In the genomic region with DNA sequence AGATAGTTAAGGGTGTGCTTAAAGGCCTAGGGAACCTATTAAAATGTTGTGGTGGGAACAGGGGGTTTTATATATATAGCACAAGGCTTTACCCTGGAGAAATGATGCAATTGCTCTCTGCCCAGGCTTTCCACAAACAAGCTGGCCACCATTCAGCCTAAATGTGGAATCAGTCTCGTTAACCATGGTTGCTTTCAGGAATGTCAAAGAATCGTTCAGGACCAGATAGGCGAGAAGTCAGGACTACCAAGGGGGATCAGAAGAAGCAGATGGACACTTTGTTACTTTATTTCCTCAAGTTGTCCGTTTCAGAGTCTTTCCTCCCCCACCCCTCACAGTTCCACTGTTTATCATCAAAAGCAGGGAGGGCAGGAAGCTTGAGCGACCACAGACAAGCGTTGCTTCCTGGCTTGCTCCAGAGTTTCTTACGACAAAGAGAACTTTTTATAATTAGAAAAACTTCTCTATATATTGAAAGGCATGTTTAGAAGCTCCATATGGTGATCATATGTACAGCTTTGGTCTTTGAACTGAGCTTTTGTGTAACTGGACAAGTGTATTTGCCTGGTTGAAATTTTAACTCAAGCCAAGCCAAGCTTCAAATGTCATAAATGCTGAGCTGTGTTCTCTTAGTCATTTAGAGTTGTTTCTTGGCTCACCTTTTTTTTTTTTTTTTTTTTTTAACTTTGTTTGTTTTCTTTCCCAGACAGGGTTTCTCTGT, we compare ENCODE assay signal across 9 mouse cellular contexts. TPM values are rescaled to one million over a fixed set of nuclear protein-coding genes. Genes with fewer than 3 reads are reported as not detected.
DNase-seq lines count a peak whose midpoint lies in the region; ATAC-seq and TF ChIP-seq lines count a peak whose summit lies in the region.
"Had no signal": no experiment of that assay in that cellular context is flagged by ENCODE, and none has a peak within 500 bp of the region (broad histone marks: within the 10 kb centered on the region; RNA-seq: fewer than 3 reads in every experiment).

No protein-coding gene starts in this region.

- no peaks in the 10 kb centered on the region for H3K27me3 ChIP-seq in kidney, embryonic 15.5 days
- H3K27me3 ChIP-seq in MEL (ENCODE audit: control insufficient read depth in 1 of 2, insufficient read depth in 2 of 2, low read length in 2 of 2), result no peaks in the 10 kb centered on the region
- no peaks in the 10 kb centered on the region for H3K27me3 ChIP-seq in liver, embryonic 14.5 days (ENCODE audit: control insufficient read depth, insufficient read depth, low read length)
- H3K27me3 ChIP-seq: midbrain, embryonic 13.5 days had no signal

- TF ChIP-seq RAD21 in MEL (IDR thresholded peaks at IDR 0.05; ENCODE audit: low read depth, low read length), result no peak

- peak overlapping the region; percentile 60 for H3K4me3 ChIP-seq in kidney, embryonic 15.5 days (replicated peaks)
- peak overlapping the region; percentile 30 to 31 for H3K4me3 ChIP-seq in MEL (ENCODE audit: control insufficient read depth in 1 of 2, insufficient read depth in 1 of 2, low read depth in 2 of 2, low read length in 2 of 2)
- no peak overlapping the region for H3K4me3 ChIP-seq in brown adipose tissue, adult 24 weeks (ENCODE audit: insufficient read depth, low read depth, low read length)
- no peak overlapping the region for H3K4me3 ChIP-seq in liver, embryonic 14.5 days (ENCODE audit: insufficient read depth in 1 of 2, low read depth in 2 of 2, low read length in 2 of 2)
- H3K4me3 ChIP-seq: midbrain, embryonic 13.5 days had no signal

- no peak overlapping the region for H3K9ac ChIP-seq in kidney, embryonic 15.5 days
- H3K9ac ChIP-seq in MEL (ENCODE audit: control insufficient read depth, low read depth, low read length, poor library complexity, severe bottlenecking), result peak overlapping the region; percentile 71
- no peak overlapping the region for H3K9ac ChIP-seq in liver, embryonic 14.5 days (replicated peaks)
- H3K9ac ChIP-seq: midbrain, embryonic 13.5 days had no signal

- no peak; a peak in 1 of 4 replicates for TF ChIP-seq POLR2A in MEL (IDR thresholded peaks at IDR 0.05; ENCODE audit: control insufficient read depth in 1 of 2, insufficient read depth in 1 of 2, low read depth in 1 of 2, low read length in 2 of 2, poor library complexity in 1 of 2)

- H3K79me2 ChIP-seq in MEL (ENCODE audit: control insufficient read depth, insufficient read depth, low read length, poor library complexity), result peaks cover 26% of the 10 kb centered on the region

- peak overlapping the region; percentile 70 for H3K4me2 ChIP-seq in kidney, embryonic 15.5 days
- peak overlapping the region; percentile 38 for H3K4me2 ChIP-seq in liver, embryonic 14.5 days (ENCODE audit: low read depth)
- H3K4me2 ChIP-seq: midbrain, embryonic 13.5 days had no signal

- H3K36me3 ChIP-seq in kidney, embryonic 15.5 days, result peaks cover 48% of the 10 kb centered on the region
- H3K36me3 ChIP-seq in MEL (ENCODE audit: control insufficient read depth in 1 of 2, insufficient read depth in 2 of 2, low read length in 2 of 2), result peaks cover 0 to 62% of the 10 kb centered on the region in 2 experiments; a peak in 3 of 4 replicates
- H3K36me3 ChIP-seq in liver, embryonic 14.5 days (replicated peaks; ENCODE audit: control insufficient read depth, insufficient read depth, low read depth), result no peaks in the 10 kb centered on the region; the same call in 1 of the 2 replicates

- ATAC-seq in kidney, embryonic 15.5 days (replicated peaks; ENCODE audit: low FRiP score), result no peak
- ATAC-seq in liver, embryonic 14.5 days (ENCODE audit: insufficient read depth), result no peak
- ATAC-seq: midbrain, embryonic 13.5 days had no signal

- no peak for DNase-seq in kidney, adult 11 months
- DNase-seq in MEL (ENCODE audit: low read depth, low spot score), result peak; percentile 82
- DNase-seq in liver, embryonic 14.5 days (ENCODE audit: low read depth in 3 of 3, low spot score in 3 of 3), result no peak
- DNase-seq in urinary bladder, postnatal 4 days (ENCODE audit: low spot score in 2 of 2), result no peak
- no peak for DNase-seq in layer of hippocampus, postnatal 36 days
- DNase-seq: cerebellum, adult 2 months had no signal

- H3K4me1 ChIP-seq in kidney, embryonic 15.5 days, result peaks cover 36% of the 10 kb centered on the region
- peaks cover 41 to 52% of the 10 kb centered on the region in 2 experiments for H3K4me1 ChIP-seq in MEL (ENCODE audit: control insufficient read depth in 1 of 2, insufficient read depth in 2 of 2, low read length in 2 of 2)
- peaks cover 16% of the 10 kb centered on the region for H3K4me1 ChIP-seq in brown adipose tissue, adult 24 weeks (ENCODE audit: control insufficient read depth, insufficient read depth, insufficient read length, low read length)
- H3K4me1 ChIP-seq in liver, embryonic 14.5 days (replicated peaks; ENCODE audit: control insufficient read depth in 2 of 2, insufficient read depth in 2 of 2, low read length in 1 of 2), result peaks cover 0 to 21% of the 10 kb centered on the region in 2 experiments

- H3K27ac ChIP-seq in kidney, embryonic 15.5 days, result peak overlapping the region; percentile 70
- H3K27ac ChIP-seq in MEL (ENCODE audit: control insufficient read depth, low read depth, low read length), result peak overlapping the region; percentile 99
- peak overlapping the region; percentile 47 for H3K27ac ChIP-seq in brown adipose tissue, adult 24 weeks (replicated peaks; ENCODE audit: low read depth, low read length)
- peak overlapping the region; percentile 18 for H3K27ac ChIP-seq in liver, embryonic 14.5 days
- H3K27ac ChIP-seq: midbrain, embryonic 13.5 days had no signal

- WGBS in kidney, embryonic 15.5 days, result 33% methylated on average over 7 of the region's 7 CpGs
- 7% methylated on average over 7 of the region's 7 CpGs for WGBS in liver, embryonic 14.5 days (ENCODE audit: insufficient replicate concordance)

- no peak for TF ChIP-seq CTCF in MEL (IDR thresholded peaks at IDR 0.05 in 2 of 3, conservative IDR thresholded peaks at IDR 0.05 in 1 of 3; ENCODE audit: control insufficient read depth in 1 of 3, insufficient read depth in 1 of 3, low read depth in 2 of 3, low read length in 3 of 3, poor library complexity in 1 of 3, severe bottlenecking in 1 of 3)
- TF ChIP-seq CTCF in liver, embryonic 14.5 days (IDR thresholded peaks at IDR 0.05; ENCODE audit: low read depth), result no peak

- H3K9me3 ChIP-seq in kidney, embryonic 15.5 days (replicated peaks), result no peaks in the 10 kb centered on the region
- H3K9me3 ChIP-seq in MEL (replicated peaks; ENCODE audit: insufficient read depth, low read length), result no peaks in the 10 kb centered on the region
- no peaks in the 10 kb centered on the region for H3K9me3 ChIP-seq in liver, embryonic 14.5 days (ENCODE audit: control insufficient read depth, low read length)
- H3K9me3 ChIP-seq: midbrain, embryonic 13.5 days had no signal

- TF ChIP-seq EP300 in MEL (IDR thresholded peaks at IDR 0.05; ENCODE audit: low read depth in 1 of 2, low read length in 2 of 2), result peak; percentile 85 to 91
- no peak for TF ChIP-seq EP300 in liver, embryonic 14.5 days (IDR thresholded peaks at IDR 0.05; ENCODE audit: low read depth)

TF ChIP-seq in MEL, 35 proteins besides CTCF, POLR2A, EP300 and RAD21 (continues in another document):
- TF ChIP-seq UBTF (IDR thresholded peaks at IDR 0.05; ENCODE audit: borderline replicate concordance, insufficient read depth, low read depth, low read length), result no peak
- 0 out of 2 replicates have a peak, but pooled peaks have one; percentile 39 for TF ChIP-seq ELF1 (IDR thresholded peaks at IDR 0.05; ENCODE audit: low read depth, low read length)
- TF ChIP-seq SIN3A (IDR thresholded peaks at IDR 0.05; ENCODE audit: low read length), result peak; percentile 81
- TF ChIP-seq TBP (IDR thresholded peaks at IDR 0.05; ENCODE audit: low read depth, low read length), result 0 out of 2 replicates have a peak, but pooled peaks have one; percentile 32
- TF ChIP-seq CHD2 (IDR thresholded peaks at IDR 0.05; ENCODE audit: low read length), result peak; percentile 55; the same call in 1 of the 2 replicates
- TF ChIP-seq SMC3 (IDR thresholded peaks at IDR 0.05; ENCODE audit: low read depth, low read length), result no peak
- TF ChIP-seq POLR2AphosphoS2 (IDR thresholded peaks at IDR 0.05; ENCODE audit: low read length), result peak; percentile 22; the same call in 1 of the 2 replicates
- peak; percentile 51; the same call in 1 of the 2 replicates for TF ChIP-seq MYC (IDR thresholded peaks at IDR 0.05; ENCODE audit: low read depth, low read length)
- TF ChIP-seq MAFK (IDR thresholded peaks at IDR 0.05; ENCODE audit: borderline replicate concordance, low read depth, low read length), result 0 out of 2 replicates have a peak, but pooled peaks have one; percentile 23
- TF ChIP-seq GABPA (IDR thresholded peaks at IDR 0.05; ENCODE audit: low read depth, low read length), result no peak
- TF ChIP-seq MAZ (IDR thresholded peaks at IDR 0.05; ENCODE audit: low read depth, low read length), result peak; percentile 85; the same call in 1 of the 2 replicates
- no peak for TF ChIP-seq ZKSCAN1 (IDR thresholded peaks at IDR 0.05; ENCODE audit: low read depth, low read length)
- TF ChIP-seq GATA1 (IDR thresholded peaks at IDR 0.05; ENCODE audit: low read depth, low read length), result peak; percentile 65; the same call in 1 of the 2 replicates
- TF ChIP-seq E2F4 (IDR thresholded peaks at IDR 0.05; ENCODE audit: borderline replicate concordance, low read depth, low read length), result no peak
- peak; percentile 73 for TF ChIP-seq ZNF384 (IDR thresholded peaks at IDR 0.05; ENCODE audit: low read depth, low read length)

RNA-seq across cellular contexts. Expression of gene Cflar, which starts 5.0 kb away (rescaled TPM):
- 45.2 and 48.1 TPM in 2 replicates for polyA plus RNA-seq in kidney, embryonic 15.5 days (2015; fragmentation: Nextera tagmentation; extraction: Ambion mirVana)
- 12.6 and 13.1 TPM in 2 replicates for total RNA-seq in MEL (2012; rRNA removed)
- polyA plus RNA-seq in MEL (2012; ENCODE audit: insufficient read depth in 1 of 2, insufficient read length in 2 of 2, low read depth in 1 of 2, low replicate concordance in 2 of 2, missing spikeins in 1 of 2), result 10 to 100 TPM in 1 of 2 experiments, not detected in 1; 13.2 TPM
- 43.9 and 53.5 TPM in 2 replicates for polyA plus RNA-seq in brown adipose tissue, adult 24 weeks (2012; ENCODE audit: insufficient read depth, insufficient read length, missing spikeins)
- polyA plus RNA-seq in liver, embryonic 14.5 days (2012; rRNA removed), result 8.2 and 8.4 TPM in 2 replicates
- polyA plus RNA-seq in liver, embryonic 14.5 days (2014; fragmentation: Nextera tagmentation; extraction: Ambion mirVana), result 10.8 and 13.4 TPM in 2 replicates
- 10 to 100 TPM; 38.3 to 38.9 TPM for total RNA-seq in layer of hippocampus, postnatal 36 days (2021)

RNA-seq across cellular contexts. Expression of gene Als2cr12, which starts 20.5 kb away (rescaled TPM):
- not detected in 2 replicates for polyA plus RNA-seq in kidney, embryonic 15.5 days (2015; fragmentation: Nextera tagmentation; extraction: Ambion mirVana)
- 0.10 TPM in 1 of 2 replicates, not detected in the other for total RNA-seq in MEL (2012; rRNA removed)
- polyA plus RNA-seq in MEL (2012; ENCODE audit: insufficient read depth in 1 of 2, insufficient read length in 2 of 2, low read depth in 1 of 2, low replicate concordance in 2 of 2, missing spikeins in 1 of 2), result not detected
- polyA plus RNA-seq in brown adipose tissue, adult 24 weeks (2012; ENCODE audit: insufficient read depth, insufficient read length, missing spikeins), result 8.6 and 11.0 TPM in 2 replicates
- not detected in 2 replicates for polyA plus RNA-seq in liver, embryonic 14.5 days (2012; rRNA removed)
- polyA plus RNA-seq in liver, embryonic 14.5 days (2014; fragmentation: Nextera tagmentation; extraction: Ambion mirVana), result not detected in 2 replicates
- not detected for total RNA-seq in layer of hippocampus, postnatal 36 days (2021)
- polyA plus RNA-seq: cerebellum, adult 2 months; midbrain, embryonic 13.5 days had no signal

Comparison
In these comparisons a context has a peak if more than half of its experiments do, and no peak if none do; other contexts are left out.
1. H3K27ac ChIP-seq: peak in every context shown above with its lines; median percentile 99 in MEL; 70 in kidney, embryonic 15.5 days; 47 in brown adipose tissue, adult 24 weeks; 18 in liver, embryonic 14.5 days.
2. H3K4me3 ChIP-seq: peak in kidney, embryonic 15.5 days (single experiment) and MEL (2 of 2); none in brown adipose tissue, adult 24 weeks (single experiment) and liver, embryonic 14.5 days (0 of 2).